Mouse (Mus musculus) testis, adult 10 weeks (tissue): ENCODE measurements around the gene Pou6f1. TPM values are rescaled to one million over a fixed set of nuclear protein-coding genes. Genes with fewer than 3 reads are reported as not detected.

Source experiments
- polyA plus RNA-seq: library from polyadenylated mRNA; stranded (reverse); fragments of 350-450 nt; fragmentation: Illumina TruSeq; extraction: RNeasy Lipid Tissue Mini Kit (QIAGEN cat#74804); gene quantifications from one replicate; pipeline ENCODE4 v1.2.3, GENCODE M21; 2014; ENCODE audit warnings: low read depth, low replicate concordance

Gene Pou6f1
- 12.5 TPM for polyA plus RNA-seq

DNA sequence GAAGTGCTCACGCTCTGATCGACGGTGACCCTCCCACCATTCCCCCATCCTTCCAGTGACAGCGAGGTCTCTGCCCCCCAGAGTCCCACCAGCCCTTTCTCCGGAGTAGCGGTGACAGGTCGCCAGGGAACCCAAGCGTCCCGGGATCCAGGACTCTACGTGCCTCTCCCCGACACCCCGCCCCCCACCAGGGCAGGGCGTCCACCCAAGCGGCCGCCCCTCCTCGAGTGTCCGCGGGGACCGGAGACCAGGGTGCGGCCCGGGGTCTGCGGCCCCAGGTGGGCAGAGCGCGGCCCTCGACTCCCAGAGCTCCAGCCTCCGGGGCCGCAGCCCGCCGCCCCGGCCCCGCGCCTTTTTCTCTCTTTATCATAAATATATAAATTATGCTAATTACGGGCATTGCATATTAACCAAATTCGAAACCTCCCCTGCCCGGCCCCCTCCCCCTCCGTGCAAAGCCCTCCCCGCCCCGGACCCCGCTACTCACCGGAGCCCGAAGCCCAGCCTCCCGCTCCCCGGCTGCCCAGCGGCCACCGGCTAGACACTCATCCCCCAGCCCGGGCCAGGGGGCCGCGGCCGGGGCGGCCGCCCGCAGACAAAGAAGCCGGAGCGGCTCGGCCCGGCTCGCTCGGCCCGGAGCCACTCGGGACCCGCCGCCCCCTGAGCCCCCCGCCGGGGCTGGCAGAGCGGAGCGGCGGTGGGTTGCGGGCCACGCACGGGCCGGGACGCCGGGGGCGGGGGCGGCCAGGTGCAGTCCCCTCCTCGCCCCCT, at the start of gene Pou6f1:
Pou6f1 (minus strand) TSS at position 709 of the 771 bp plus-strand sequence.

DNA sequence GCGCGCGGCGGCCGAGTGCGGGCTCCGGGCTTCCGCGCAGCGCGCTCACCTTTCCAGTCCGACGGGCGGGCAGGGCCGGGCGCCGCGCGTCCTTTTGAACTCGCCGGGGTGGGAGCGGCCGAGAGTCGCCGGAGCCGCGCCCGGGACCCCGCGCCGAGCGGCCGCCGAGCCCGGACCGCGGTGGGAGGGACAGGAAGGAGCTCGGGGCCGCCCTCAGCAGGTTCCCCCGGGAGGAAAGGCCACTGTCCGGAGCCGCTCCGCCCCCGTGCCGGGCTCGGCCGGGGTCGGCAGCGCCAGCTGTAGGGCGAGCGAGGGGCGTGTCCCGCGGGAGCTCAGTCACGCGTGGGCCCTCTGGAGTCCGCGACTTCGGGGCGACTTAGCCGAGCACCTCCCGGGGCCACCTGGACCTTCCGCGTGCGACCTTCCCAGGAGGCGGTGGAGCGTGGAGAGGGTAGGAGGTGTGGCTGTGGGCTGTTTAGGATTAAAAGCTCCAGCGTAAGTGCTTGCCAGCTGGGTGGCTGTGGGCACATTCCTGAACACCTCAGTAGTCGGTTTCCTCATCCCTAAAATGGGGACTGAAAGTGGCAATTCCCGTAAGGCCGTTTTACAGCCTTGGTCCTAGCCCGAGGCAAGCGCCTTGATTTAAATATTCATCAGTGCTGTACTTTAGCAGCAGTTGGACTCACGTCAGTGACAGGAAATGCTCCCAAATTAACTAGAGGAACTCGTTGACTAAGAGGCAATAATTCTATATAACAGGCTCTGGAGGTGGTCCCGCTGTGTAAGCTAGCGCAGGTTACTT, 37.1 kb upstream of the Pou6f1 start, which contains the start of gene Smagp:
Smagp (minus strand) TSS at position 241 of the 802 bp plus-strand sequence.

DNA sequence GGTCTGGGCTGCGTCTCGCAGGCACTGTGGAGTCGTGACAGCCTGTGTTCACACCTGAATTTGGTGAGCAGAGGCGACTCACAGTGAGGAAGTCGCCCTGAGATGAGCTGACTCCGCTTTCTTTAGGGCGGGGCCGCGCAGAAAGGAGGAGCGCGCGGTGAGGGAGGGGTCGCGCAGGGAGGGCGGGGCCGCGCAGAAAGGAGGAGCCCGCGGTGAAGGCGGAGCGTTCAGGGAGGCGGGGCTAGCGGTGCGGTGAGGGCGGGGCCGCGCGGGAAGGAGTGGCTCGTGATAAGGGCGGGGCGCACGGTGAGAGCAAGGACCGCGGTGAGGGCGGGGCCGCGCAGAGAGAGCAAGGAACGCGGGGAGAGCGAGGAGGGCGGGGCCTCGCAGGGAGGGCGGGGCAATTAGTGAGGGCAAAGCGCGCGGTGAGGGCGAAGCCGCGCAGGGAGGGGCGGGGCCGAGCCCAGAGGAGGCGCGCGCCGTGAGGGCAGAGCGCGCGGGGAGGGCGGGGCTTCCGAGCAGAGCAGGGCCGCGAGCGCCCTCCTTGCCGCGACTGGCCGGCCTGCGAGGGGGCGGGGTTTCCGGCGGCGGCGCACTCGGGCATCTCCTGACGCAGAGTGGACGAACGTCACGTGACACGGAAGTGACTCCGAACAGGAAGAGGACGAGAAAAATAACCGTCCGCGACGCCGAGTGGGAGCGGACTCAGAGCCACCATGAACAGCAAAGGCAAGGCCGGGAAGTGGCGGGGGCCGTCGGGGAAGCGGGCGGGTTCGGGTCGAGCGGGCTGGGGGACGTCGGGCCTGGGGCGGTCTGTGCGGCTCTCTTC, 15.4 kb upstream of the Pou6f1 start, which contains the start of gene Dazap2:
Dazap2 (plus strand) TSS at position 354 of the 829 bp plus-strand sequence.

GRCm38 (mm10) chr15:100551326-100552307, 48.2 kb downstream of the Pou6f1 start, which contains the start of gene Tfcp2:
Tfcp2 (minus strand) TSS chr15:100552008.

Other genes with a start within 250 kb of the Pou6f1 start
- not detected for gene Methig1, start 246.8 kb downstream of the Pou6f1 start, polyA plus RNA-seq
- not detected for gene Mettl7a2, start 246.8 kb downstream of the Pou6f1 start, polyA plus RNA-seq
- gene Higd1c, start 235.4 kb downstream of the Pou6f1 start, polyA plus RNA-seq, result not detected
- 0.17 TPM for gene Gm5475, start 177.8 kb downstream of the Pou6f1 start, polyA plus RNA-seq
- 10.5 TPM for gene Slc11a2, start 174.9 kb downstream of the Pou6f1 start, polyA plus RNA-seq
- gene Letmd1, start 131.0 kb downstream of the Pou6f1 start, polyA plus RNA-seq, result 8.6 TPM
- 11.5 TPM for gene Csrnp2, start 104.5 kb downstream of the Pou6f1 start, polyA plus RNA-seq
- gene Tfcp2, start 48.0 kb downstream of the Pou6f1 start, polyA plus RNA-seq, result 9.3 TPM
- gene Dazap2, start 15.4 kb upstream of the Pou6f1 start, polyA plus RNA-seq, result 106 TPM
- gene Smagp, start 37.0 kb upstream of the Pou6f1 start, polyA plus RNA-seq, result not detected
- gene Bin2, start 69.6 kb upstream of the Pou6f1 start, polyA plus RNA-seq, result 10.4 TPM
- not detected for gene Cela1, start 87.9 kb upstream of the Pou6f1 start, polyA plus RNA-seq
- gene Galnt6, start 129.4 kb upstream of the Pou6f1 start, polyA plus RNA-seq, result 0.36 TPM
- 14.5 TPM for gene Slc4a8, start 161.8 kb upstream of the Pou6f1 start, polyA plus RNA-seq